Mouse (Mus musculus): Measurements from ENCODE around the gene Slc25a43.

Slc25a43 gene

DNA sequence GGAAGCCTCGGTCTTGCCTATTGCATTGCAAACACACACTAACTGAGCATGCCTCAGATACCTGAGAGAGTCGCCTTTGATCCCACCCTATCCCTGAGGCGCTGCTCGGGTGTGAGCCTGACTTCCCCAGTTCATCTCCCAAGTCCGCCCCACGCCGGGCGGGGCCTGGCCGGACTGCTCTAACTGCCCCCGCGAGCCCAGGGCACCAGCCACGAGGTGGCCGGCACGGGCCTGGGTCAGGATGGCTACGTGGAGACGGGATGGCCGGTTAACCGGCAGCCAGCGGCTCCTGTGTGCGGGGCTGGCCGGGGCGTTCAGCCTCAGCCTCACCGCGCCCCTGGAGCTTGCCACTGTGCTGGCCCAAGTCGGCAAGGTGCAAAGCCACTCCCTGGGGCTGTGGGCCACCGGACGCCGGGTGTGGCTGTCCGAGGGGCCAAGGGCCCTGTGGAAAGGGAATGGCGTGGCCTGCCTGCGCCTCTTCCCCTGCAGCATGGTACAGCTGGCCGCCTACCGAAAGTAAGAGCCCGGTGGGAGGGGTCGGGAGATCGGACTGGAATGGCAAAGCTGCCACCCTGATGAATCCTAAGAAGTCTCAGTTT, at the start of gene Slc25a43:
Gene Slc25a43, plus strand, starts transcription at position 157 of the 599 bp plus-strand sequence.
- no peak for DNase-seq

DNA sequence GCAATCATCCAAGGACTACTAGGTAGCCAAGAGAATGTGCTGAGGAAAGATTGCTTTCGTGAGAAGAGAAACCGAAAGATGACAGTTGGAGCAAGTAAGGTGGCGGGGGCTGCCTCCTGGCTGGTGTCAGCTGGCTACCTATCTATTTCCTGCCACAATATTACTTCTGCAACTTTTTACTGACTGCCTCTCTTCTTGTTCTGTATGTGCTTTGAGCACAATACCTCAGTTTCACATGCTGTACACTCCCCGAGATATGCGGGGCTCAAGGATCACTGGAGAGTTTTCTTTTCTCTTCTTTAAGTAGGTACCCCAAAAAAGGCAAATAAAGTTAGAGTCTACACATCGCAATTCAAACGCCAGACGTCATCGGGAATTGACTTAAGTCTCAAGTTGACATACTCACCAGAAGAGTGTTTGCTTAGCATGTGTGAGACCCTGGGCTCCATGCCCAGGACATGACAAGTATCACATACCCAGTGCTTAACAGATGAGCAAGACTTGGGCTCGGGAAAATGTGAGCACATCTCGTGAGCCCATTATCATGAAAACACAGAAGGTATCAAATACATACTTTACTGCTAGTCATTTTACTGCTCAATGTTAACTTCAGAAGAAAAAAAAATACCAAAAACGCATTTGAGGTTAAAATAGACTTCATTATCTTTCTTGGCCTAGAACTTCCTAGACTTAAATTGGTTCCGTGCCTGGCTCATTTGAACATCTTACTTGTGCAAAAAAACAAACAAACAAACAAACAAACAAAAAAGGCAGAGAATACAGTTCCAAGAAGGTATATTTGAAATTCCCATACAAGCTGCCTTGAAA, 3.1 kb upstream of the Slc25a43 start:
- DNase-seq, result no peak

DNA sequence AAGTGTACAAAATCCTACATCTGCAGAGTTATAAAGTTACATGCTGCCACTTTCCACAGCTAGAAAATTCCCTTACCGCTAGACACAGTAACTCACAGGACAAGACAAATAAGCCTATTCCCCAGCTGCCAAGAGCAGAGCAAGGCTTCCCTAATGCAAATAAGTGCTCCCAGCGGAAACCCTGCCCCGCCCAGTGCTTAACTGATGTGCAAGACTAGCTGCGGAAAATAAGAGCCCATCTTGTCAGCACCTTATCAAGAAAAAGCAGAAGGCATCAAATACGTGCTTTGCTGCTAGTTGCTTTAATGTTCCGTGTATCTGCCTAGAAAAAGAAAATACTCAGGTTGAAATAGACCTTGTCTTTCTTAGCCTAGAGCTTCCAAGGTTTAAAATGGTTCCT, 2.2 kb upstream of the Slc25a43 start:
- no peak for DNase-seq

DNA sequence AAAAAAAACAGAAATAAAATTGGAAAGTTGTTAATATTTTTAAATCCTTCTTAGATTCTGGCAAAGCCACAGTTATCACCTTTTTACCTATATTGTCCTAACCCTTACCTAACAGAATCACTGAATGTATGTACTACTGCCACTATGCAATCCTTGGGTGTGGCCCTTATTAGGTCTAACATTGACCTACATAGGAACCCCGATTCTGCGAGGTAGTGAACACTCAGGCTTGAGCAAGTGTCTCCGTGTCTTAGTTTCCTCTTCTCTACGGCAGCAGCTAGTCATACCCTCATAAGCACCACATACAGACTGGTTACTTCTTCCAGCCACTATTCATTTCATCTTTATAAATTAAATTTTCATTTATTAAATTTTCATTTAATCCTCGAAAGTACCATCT, 715 bp upstream of the Slc25a43 start:
- no peak for DNase-seq

DNA sequence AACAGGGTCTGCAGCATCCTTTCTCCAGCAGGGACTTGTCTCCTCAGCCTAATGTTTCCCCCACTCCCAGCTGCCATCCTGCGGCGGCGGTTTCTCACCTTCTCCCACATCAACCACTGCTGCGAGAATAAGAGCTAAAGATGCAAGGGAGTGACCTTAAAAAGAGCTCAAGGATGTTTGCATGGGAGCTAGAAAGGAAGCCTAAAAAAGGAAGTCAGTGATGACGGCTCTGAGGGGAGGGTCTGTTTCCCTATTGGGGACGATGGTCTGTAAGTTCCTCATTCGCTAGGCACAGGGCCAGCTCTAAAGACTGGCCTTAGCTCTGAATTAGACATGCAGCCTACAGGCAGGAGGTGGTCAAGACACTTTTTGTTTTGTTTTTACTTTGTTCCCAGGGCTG, 1.3 kb downstream of the Slc25a43 start:
- DNase-seq, result peak; percentile 58

DNA sequence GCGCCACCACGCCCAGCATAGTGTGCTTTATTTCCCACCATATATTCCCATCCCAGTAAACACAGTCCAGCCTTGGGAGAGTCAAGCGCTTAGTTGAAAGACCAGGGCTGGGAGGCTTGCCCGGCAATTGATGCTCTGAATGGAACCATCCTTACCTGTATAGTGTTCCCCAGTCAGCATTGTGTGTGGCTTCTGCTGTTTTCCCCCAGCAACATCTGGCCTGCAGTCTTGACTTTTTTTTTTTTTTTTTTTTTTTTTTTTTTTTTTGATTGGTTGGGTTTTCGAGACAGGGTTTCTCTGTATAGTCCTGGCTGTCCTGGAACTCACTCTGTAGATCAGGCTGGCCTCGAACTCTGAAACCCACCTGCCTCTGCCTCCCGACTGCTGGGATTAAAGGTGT, 1.9 kb downstream of the Slc25a43 start:
- DNase-seq, result no peak

DNA sequence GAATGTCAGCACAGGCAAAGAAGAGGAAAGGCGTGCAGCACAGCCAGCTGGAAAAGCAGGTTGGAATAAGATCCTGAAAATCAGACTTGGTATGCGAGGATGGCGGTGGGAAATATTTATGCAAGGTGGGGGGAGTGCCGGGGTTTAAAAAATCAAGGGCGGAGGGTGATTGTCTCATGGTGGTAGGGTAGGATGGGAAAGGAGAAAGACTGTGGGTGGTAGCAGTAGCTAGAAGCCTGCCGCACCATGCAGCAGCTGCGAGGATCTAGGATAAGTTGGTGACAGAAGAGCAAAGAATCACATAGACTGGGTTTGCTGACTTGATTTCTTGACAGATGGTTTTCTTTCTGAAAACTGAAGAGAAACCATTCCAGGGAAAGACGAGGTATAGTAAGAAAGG, 3.3 kb downstream of the Slc25a43 start:
- DNase-seq, result peak; percentile 19

DNA sequence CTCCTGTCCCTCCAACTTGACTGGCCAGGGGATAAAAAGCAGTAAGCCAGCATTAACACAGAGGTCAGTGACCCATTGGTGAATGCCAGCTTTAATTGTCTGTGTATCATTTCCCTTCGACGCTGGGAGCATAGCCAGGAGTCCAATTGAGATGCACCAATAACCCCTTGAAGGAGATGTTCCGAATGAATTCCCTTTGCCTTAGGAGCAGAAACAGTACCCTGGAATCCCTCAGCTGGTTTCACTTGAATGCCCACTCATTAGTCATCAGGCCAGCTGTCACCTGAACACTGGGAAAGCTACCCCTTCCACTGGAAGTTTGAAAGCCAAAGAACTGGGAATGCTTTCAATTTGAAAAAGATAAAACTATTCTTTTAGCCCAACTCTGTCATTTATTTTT, 5.1 kb downstream of the Slc25a43 start:
- DNase-seq, result no peak

DNA sequence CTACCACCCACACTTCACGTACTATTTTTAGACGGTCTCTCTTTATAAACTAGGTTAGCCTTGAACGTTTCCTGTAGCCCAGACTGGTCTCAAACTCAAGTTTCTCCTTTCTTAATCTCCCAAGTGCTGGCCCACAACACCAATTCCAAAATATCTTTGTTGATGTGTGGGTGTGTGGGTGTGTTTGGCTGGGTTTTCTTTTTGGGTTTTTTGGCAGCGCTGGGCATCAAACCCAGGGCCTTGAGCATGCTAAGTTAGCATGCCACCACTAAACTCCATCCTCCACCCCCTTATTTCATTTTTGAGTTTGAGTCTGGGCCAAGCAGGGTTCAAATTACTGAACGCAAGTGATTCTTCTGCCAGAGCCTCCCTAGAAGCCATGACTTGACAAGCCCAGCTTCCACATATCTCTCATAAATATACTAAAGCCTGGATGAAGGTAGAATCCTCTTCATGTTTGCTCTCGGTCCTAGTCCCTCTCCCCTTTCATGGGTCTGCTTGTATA, 5.9 kb downstream of the Slc25a43 start:
- peak; percentile 31 for DNase-seq

DNA sequence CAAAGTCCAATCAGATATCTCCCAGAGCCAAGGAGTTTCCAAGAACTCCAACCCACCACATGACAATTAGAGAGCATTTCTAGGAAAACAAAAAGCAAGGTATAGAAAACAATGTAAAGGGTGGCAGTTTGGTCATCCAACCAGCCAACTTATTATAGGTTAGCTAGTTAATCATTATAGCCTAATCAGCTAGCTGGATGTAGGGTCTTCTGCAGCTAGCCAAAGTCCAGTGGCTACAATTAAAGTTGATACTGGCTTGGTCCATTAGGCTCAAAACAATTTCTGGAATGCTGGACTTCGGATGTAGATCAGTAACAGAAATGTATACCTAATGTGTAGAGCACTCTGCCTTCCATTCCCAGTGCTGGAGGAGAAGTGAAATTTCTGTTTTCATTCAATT, 7.1 kb downstream of the Slc25a43 start:
- DNase-seq, result no peak

DNA sequence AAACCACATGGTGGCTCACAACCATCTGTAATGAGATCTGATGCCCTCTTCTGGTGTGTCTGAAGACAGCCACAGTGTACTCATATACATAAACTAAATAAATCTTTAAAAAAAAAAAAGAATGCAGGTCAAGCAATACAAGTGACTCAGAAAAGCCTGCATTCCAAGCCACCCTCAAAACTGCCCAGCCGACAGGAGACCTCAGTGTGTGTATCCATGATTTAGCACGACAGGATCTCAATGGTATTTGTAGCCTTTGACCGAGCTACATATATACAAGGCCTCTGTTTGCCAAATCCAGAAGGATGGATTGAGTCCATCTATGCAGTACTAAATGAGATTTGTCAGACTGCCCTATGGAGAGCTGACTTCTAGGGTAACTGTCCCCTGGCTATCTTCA, 9.1 kb downstream of the Slc25a43 start:
- no peak for DNase-seq

DNA sequence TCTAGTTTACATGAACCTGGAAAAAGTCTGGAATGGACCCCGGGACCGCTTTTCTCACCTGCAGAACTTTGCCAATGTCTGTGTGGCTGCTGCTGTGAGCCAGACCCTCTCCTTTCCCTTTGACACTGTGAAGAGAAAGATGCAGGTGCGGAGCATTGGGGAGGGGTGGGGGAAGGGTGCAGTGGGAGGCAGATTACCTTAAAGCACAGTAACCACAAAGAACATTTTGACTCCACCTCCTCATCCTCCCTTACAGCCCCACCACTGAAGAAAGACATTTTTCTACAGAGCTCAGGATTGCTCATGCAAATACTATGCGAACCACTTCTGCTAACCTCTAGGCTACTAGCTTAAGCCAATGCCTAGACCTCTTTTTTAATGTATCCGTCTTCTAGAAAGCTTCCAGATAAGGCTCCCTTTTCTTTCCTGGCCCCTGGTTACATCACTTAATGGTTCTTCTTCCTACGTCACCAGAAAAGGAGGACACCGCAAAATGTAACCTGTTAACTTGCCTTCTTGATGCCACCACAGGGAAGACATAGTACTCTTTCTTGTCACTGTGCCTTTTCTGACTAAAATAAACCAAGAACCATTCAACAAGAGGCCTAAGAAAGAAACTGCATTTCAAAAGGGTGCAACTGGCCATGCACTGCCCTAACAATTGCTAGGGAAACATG, 14.5 kb downstream of the Slc25a43 start:
- no peak for DNase-seq

DNA sequence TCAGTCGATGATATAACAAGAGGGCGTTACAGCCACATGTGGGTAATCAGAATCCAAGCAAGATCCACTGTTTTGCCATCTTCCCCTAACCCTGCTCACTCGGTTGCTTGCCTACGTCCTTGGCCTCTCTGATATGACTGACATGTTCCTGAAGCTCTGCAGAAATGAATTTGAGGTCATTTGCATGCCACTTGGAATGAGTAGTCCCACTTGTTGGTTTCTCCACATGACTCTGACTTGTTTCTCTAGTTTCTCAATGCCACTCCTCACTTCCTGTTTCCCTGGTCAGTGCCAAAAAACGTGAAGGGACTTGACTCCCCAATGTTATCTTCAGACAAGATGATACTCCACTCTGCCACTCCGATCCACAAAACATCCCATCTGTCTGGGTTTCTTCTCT, 15.1 kb downstream of the Slc25a43 start:
- no peak for DNase-seq

DNA sequence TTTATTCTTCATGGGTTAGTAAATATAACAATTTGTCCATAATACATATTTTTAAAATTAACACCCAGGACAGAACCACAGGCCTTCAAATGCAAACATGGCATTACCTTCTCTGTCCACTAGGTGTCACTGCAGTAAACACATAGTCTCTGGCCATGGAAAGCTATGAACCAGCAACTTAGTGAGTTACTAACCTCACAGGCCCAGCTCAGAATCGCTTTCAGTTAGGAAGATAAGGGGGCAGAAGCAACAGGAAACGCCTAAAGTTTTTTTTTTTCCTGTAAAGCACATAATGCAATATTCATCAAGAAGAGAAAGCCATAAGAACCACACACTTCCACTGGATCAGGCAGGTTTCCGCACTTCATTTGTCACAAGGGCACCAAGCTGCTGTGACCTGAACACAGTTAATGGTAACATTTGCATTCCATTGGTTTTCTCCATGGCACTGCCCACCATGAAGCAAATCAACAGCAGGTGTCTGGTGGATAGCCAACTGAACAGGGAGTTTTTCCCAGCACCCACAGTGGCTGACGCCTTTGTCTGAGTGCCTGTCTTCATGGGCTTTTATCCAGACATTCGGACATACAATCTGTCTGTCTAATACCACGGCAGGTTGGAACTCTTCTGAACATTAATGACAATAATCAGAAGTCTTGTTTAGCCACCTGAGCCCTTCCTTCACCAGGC, 17.6 kb downstream of the Slc25a43 start:
- peak; percentile 39 for DNase-seq

DNA sequence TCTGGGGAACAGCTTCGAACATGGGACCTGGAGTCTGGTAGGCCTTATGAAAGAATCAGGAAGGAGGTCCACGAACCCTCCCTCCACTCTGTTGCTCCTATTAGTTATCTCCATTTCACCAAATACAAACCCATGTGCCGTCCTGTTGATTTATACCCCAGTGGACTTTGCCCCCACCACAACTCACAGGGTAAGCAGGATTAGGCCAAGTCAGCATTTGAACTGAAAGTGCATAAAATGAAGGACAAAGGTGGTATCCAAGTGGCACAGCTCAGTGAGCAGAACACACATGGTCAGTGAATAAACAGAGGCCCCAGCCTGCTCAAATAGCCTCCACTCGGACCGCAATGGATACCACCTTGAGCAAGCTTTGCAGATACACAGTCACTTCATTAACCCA, 18.8 kb downstream of the Slc25a43 start:
- no peak for DNase-seq

DNA sequence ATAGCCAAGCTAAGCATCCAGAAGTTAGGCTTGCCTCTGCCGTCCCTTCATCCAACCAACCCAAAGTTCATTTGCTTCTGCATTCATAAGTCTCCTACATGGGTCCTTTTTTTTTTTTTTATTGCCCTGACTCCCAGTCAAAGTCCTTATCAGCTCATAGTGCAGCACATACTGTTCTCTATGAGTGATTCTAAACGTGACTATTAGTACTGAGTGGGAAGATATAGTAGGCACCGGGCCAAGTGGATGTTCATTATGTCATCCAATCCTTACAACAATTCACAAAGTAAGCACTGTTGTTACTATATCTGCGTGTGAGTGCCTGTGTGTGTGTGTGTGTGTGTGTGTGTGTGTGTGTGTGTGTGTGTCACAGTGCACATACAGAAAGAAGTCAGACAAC, 19.4 kb downstream of the Slc25a43 start:
- no peak for DNase-seq

DNA sequence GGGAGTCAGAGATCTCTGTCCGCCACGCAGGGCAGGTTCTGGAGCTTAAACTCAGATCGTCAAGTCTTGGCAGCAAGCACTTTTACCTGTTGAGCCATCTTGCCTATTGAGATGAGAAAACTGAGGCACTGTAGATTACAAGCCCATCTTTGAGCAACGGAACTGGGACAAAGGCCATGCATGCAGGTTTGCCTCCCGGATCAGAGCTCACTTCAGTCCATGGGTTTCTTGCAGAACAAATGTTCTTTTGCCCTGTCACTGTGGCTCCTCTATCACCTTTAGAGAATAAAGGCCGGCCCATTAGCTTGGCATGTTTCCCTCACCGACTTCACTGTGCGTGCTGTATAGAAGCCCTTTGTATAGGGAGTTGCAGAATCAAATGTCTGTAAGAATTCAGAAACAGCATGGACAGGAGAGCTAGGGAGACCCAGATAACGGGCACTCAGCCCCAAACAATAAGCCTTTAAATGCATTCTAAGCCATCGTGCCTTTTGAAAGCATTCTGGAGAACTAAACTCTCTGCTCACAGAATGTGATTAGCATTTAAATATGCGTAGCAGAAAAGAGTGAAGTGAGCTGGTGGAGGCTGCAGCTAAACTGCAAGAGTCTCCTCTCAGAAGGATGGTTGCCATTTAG, 20.0 kb downstream of the Slc25a43 start:
- DNase-seq, result no peak

DNA sequence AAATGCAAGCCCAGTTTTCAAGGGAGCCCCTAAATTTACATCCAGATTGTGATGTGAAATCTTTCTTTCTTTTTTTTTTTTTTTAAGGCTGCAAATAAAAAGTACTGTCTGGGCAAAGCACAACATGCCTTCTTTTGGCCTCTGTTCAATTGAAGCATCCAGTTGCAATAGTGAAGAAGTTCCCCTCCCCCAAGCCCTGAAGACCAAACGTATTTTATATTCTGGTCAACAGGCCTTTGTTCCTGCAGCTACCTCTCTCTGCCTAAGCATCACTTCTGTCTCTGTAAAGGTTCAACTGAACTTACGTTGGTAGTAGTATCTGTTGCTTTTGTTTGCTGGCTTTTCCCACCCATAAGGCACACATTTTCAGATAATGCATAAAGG, 20.5 kb downstream of the Slc25a43 start:
- DNase-seq, result no peak

DNA sequence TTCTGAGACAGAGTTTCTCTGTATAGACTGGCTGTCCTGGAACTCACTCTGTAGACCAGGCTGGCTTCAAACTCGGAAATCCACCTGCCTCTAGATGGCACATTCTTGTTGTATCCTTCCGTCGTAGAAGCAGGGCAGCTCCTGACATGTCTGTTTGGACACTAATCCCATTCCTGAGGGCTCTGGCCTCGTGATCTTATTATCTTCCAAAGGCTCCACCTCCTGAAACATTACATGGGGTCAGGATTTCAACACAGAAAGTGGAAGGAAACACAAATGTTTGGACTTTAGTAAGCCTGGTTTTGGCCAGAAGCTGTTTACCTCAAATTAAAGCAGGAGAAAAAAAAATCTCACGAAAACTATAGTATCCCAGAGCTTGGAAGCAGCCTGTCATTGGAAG, 23.9 kb downstream of the Slc25a43 start:
- DNase-seq, result no peak

DNA sequence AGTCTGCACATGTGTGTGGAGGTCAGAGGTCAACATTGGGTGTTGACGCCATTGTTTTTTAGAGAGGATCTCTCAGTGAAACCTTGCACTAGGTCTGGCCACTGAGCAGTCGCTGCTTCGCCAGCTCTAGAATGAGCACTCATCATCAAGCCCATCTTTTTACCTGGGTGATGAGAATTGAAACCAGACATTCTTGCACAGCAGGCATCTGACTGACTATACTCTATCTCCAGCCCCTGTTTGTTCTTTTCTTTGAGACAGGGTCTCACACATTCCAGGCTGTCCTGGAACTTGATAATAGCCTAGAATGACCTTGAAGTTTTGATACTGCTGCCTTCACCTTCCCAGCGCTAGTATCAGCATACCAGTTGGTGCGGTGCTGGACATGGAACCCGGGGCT, 29.1 kb downstream of the Slc25a43 start:
- DNase-seq, result no peak

DNA sequence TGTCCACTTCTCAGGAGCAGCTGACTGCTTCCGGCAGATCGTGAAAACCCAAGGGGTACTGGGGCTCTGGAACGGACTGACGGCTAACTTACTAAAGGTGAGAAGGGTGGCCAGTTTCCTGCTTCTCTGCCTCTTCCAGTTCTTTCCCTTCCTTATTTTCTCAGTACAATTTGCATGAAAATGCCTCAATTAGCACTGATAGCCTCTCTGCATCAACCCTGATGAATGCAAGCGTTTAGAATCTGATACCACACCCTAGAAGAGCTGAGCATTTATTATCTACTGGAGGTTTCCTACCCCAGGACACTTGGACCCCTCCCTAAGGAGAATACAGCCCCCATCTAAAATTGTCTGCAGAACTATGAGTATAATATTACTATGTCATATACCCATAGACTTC, 32.1 kb downstream of the Slc25a43 start:
- no peak for DNase-seq

DNA sequence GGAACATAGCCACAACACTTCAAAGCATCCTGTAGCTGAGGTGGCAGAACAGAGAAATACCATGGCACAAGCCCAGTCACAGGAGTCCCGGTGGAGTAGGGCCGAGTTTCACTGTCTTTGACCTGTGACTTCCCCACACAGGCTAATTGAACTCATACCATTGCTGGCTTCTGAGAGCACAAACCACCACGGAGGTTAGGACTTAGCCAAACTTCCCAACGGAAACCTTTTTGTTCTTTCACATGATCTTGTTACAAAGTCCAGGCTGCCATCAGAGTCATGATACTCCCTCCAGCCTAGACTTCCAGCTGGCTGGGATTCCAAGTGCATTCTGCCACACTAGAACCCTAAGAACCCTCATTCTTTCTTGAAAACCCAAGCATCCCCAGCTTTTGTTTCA, 34.2 kb downstream of the Slc25a43 start:
- no peak for DNase-seq

DNA sequence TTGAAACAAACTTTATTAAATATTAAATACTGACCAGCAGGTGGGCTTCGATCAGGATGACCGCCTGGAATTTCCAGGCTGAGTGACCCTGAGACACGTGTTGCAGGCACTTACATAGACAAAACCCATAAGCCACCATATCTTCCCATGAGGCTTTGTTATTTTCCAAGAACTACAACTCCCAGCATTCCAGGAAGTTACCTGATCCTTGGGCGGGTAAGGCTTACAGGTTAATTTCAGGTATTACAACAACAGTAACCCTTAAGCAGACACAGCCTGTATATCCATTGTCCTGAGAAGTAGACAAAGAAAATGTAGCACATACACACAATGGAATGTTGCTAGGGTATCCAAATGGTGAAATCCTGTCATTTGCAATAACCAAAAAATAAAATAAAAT, 45.9 kb downstream of the Slc25a43 start:
- no peak for DNase-seq

Measured in right cerebral cortex, adult 18-20 months (tissue).